Mouse (Mus musculus) heart, embryonic 14.5 days (tissue): Measurements from ENCODE around the gene Exoc4. TPM values are rescaled to one million over a fixed set of nuclear protein-coding genes. Genes with fewer than 3 reads are reported as not detected.

Source experiments
- ATAC-seq: fragments of 200-750 bp; cut with Nextera tagmentation; 2 replicates; pipeline ENCODE4 v1.8.0; 2017; ENCODE audit warnings: low read depth, moderate TSS enrichment; ENCODE audit not compliant: insufficient number of reproducible peaks, insufficient read depth, low FRiP score
- H3K27ac ChIP-seq, 2 experiments: fragments of 200-500 bp in 1 of 2; fragments of 300-500 bp in 1 of 2; sonication (generic) in 1 of 2; replicated peaks in 1 of 2; 2 replicates each; pipeline ENCODE4 v1.5.1; 2012 to 2014; ENCODE audit warnings: low read depth in 2 of 2, low read length in 2 of 2, control low read depth in 1 of 2, mild to moderate bottlenecking in 1 of 2, mixed read lengths in 1 of 2; ENCODE audit not compliant: control insufficient read depth in 1 of 2, insufficient read depth in 1 of 2
- H3K27me3 ChIP-seq: fragments of 300-500 bp; sonication (generic); 2 replicates; pipeline ENCODE4 v1.6.1; 2014; ENCODE audit warnings: mild to moderate bottlenecking, low read length, control low read depth; ENCODE audit not compliant: control insufficient read depth, insufficient read depth
- H3K36me3 ChIP-seq: fragments of 300-500 bp; sonication (generic); 2 replicates; pipeline ENCODE4 v1.6.1; 2014; ENCODE audit warnings: mild to moderate bottlenecking, control low read depth, low read length, mixed read lengths; ENCODE audit not compliant: control insufficient read depth, insufficient read depth
- H3K4me1 ChIP-seq, 2 experiments: fragments of 200-500 bp in 1 of 2; fragments of 300-500 bp in 1 of 2; sonication (generic) in 1 of 2; 2 replicates each; pipeline ENCODE4 v1.6.1; 2012 to 2014; ENCODE audit warnings: low read length in 2 of 2, control low read depth in 1 of 2, mixed read lengths in 1 of 2; ENCODE audit not compliant: control insufficient read depth in 2 of 2, insufficient read depth in 2 of 2
- H3K4me2 ChIP-seq: fragments of 300-500 bp; sonication (generic); 2 replicates; pipeline ENCODE4 v1.6.1; 2014; ENCODE audit warnings: mild to moderate bottlenecking, low read length
- H3K4me3 ChIP-seq, 2 experiments: fragments of 200-500 bp in 1 of 2; fragments of 300-500 bp in 1 of 2; sonication (generic) in 1 of 2; 2 replicates each; pipeline ENCODE4 v1.5.1; 2012 to 2014; ENCODE audit warnings: low read length in 2 of 2, mild to moderate bottlenecking in 2 of 2, control low read depth in 1 of 2, low read depth in 1 of 2, moderate library complexity in 1 of 2; ENCODE audit not compliant: control insufficient read depth in 1 of 2, insufficient read depth in 1 of 2
- H3K9ac ChIP-seq: fragments of 300-500 bp; sonication (generic); 2 replicates; pipeline ENCODE4 v1.6.1; 2014; ENCODE audit warnings: mild to moderate bottlenecking, low read length
- H3K9me3 ChIP-seq: fragments of 300-500 bp; sonication (generic); 2 replicates; pipeline ENCODE4 v1.6.1; 2016; ENCODE audit warnings: low read length, control low read depth; ENCODE audit not compliant: control insufficient read depth
- WGBS: fragments of 180-500 bp; shearing (Covaris S2); extraction: QIAGEN DNeasy Blood & Tissue Kit; methylation state at CpG from one replicate; pipeline ENCODE4 v1.1.7; 2014; 5-methylcytosine and 5-hydroxymethylcytosine counted together
- polyA plus RNA-seq: library from polyadenylated mRNA; unstranded; fragments of >200 nt; fragmentation: Nextera tagmentation; extraction: Ambion mirVana; gene quantifications from 2 replicates; pipeline ENCODE4 v1.2.1, GENCODE M21; 2014

The Exoc4 gene
- polyA plus RNA-seq, 1 experiment from 2014 or later = 26.0 TPM

DNA sequence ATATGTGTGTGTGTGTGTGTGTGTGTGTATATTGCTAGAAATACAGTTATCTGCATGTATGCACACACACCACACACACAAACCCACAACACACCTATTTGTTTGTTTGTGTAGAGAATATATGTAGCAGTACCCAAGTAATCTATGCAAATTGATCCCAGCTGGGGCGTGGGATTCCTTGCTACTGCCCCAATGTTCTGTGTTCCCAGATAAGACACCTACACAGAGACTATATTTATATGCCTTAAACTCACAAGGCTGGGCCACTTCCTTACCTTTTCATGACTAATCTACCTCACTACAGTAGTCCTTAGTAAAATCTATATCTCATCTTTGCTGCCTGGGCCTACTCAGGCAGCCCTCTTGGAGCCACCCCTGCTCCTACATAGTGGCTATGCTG lies 312.0 kb downstream of the Exoc4 start:
- Histone ChIP-seq H3K4me3 (no peak overlapping the region), H3K9ac (no peak overlapping the region), H3K9me3 (no peaks in the 10 kb centered on the region), H3K4me2 (no peak overlapping the region), H3K4me1 (no peaks in the 10 kb centered on the region), H3K27ac (no peak overlapping the region), H3K27me3 (no peaks in the 10 kb centered on the region), H3K36me3 (no peaks in the 10 kb centered on the region)
- ATAC-seq = no peak
- WGBS = 89% methylated on average over 1 of the region's 1 CpGs

DNA sequence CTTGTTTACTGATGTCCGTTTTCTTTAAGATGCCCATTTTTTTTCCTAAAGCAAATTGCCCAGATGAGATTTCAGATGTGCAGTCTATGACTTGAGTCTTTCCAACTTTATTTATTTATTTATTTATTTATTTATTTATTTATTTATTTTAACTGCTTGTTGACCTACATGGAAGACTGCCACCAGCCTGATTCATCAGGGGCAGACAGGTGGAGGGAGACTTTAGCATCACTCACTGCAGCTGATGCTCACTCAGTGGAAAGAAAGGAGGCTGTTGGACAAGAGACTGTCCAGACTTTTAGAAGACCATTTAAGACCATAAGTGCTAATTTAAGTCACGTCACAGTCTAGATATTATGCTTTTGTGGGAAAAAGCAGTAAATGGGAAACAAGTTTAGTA lies 313.0 kb downstream of the Exoc4 start:
- Histone ChIP-seq H3K27me3 (no peaks in the 10 kb centered on the region), H3K9me3 (no peaks in the 10 kb centered on the region), H3K27ac (no peak overlapping the region), H3K4me3 (no peak overlapping the region), H3K4me1 (no peaks in the 10 kb centered on the region), H3K4me2 (no peak overlapping the region), H3K36me3 (no peaks in the 10 kb centered on the region), H3K9ac (no peak overlapping the region)
- WGBS = 80% methylated on average over 2 of the region's 2 CpGs
- ATAC-seq = no peak

DNA sequence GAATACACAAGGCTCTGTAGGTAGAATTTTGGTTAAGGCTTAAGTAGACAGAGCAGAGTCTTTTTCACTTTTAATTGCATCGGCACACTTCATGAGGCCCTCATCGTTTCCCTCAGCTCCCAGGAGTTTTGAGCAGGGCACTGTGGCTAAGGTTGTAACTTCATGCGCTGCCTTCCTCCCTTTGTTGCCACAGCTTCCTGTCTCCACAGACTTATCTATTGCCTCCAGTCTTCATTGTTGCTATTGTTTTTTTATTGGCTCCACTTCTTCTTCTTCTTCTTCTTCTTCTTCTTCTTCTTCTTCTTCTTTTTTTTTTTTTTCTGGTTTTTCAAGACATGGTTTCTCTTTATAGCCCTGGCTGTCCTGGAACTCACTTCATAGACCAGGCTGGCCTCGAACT lies 327.1 kb downstream of the Exoc4 start:
- Histone ChIP-seq H3K27ac (no peak overlapping the region), H3K4me1 (no peaks in the 10 kb centered on the region), H3K4me3 (no peak overlapping the region), H3K36me3 (no peaks in the 10 kb centered on the region), H3K4me2 (no peak overlapping the region), H3K27me3 (no peaks in the 10 kb centered on the region), H3K9me3 (no peaks in the 10 kb centered on the region), H3K9ac (no peak overlapping the region)
- no peak for ATAC-seq
- WGBS = 77% methylated on average over 4 of the region's 4 CpGs

- no peaks in the 10 kb centered on the region for H3K36me3 ChIP-seq
- no peak overlapping the region for H3K9ac ChIP-seq
- no peak overlapping the region for H3K27ac ChIP-seq
- 86% methylated on average over 4 of the region's 4 CpGs for WGBS
- H3K4me1 ChIP-seq = no peaks in the 10 kb centered on the region
- H3K4me3 ChIP-seq = no peak overlapping the region
- no peaks in the 10 kb centered on the region for H3K9me3 ChIP-seq
- H3K27me3 ChIP-seq = no peaks in the 10 kb centered on the region
- H3K4me2 ChIP-seq = no peak overlapping the region
- ATAC-seq = no peak
Measured at GRCm38 (mm10) chr6:33608469-33608868, 359.6 kb downstream of the Exoc4 start.

DNA sequence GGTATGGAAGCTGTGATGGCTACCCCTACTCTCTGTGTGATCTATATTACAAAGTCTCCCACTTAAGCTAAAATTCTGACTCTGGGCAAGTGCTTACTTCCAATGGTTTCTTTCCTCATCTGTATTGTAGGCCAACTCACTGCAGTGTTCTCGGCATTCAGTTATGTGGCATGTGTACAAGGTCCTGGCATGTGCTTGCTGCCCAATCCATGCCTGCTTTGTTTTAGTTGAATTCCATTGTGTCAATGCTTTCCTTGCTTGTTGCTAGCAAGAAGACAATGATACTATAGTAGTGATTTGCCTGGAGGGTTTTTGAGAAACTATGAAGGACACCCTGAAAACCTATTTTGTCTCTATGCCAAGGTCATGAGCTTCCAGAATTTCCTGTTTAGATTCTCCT lies 365.1 kb downstream of the Exoc4 start:
- no peak overlapping the region for H3K4me2 ChIP-seq
- no peak overlapping the region for H3K27ac ChIP-seq
- H3K4me3 ChIP-seq = no peak overlapping the region
- no peak overlapping the region for H3K9ac ChIP-seq
- peaks cover 0 to 6% of the 10 kb centered on the region in 2 experiments; a peak in 1 of 4 replicates for H3K4me1 ChIP-seq
- H3K36me3 ChIP-seq = no peaks in the 10 kb centered on the region
- 60% methylated on average over 1 of the region's 1 CpGs for WGBS
- no peaks in the 10 kb centered on the region for H3K9me3 ChIP-seq
- no peak for ATAC-seq
- no peaks in the 10 kb centered on the region for H3K27me3 ChIP-seq

DNA sequence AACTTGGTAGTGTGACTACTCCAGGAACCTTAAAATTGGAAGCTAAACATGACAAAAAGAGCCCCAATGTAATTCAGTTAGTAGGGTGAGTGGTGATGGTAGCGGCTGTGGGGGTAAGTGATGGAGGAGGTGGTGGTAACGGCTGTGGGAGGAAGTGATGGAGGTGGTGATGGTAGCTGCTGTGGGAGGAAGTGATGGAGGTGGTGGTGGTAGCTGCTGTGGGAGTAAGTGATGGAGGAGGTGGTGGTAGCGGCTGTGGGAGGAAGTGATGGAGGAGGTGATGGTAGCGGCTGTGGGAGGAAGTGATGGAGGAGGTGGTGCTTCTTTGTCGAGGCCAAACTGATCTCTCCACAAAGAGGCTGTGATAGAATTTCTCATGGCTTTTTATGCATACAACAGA lies 369.7 kb downstream of the Exoc4 start:
- 74% methylated on average over 5 of the region's 5 CpGs for WGBS

DNA sequence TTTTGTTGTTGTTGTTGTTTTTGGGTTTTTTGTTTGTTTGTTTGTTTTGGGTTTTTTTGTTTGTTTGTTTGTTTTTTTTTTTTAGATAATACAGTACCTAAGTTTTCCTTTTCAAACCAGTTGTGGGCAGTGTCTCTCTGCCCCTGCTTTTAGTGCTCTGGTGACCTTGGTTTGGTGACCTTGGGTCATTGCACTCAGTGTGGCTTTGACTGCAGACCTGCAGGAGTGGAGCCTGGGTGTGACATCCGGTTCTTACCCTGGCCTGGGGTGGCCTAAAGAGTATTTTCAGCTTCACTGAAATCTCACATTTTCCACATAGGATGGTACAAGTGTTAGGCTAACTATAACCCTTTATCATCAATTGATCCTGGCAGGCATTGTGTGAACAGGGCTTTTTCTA lies 371.8 kb downstream of the Exoc4 start:
- Histone ChIP-seq H3K4me2 (no peak overlapping the region), H3K27ac (no peak overlapping the region), H3K27me3 (no peaks in the 10 kb centered on the region), H3K36me3 (no peaks in the 10 kb centered on the region), H3K9me3 (no peaks in the 10 kb centered on the region), H3K9ac (no peak overlapping the region), H3K4me3 (no peak overlapping the region), H3K4me1 (no peaks in the 10 kb centered on the region)
- 46% methylated on average over 1 of the region's 1 CpGs for WGBS
- ATAC-seq = no peak

More for the DNA sequence above, 369.7 kb downstream of the Exoc4 start:
- Histone ChIP-seq H3K4me2 (no peak overlapping the region), H3K27ac (no peak overlapping the region), H3K9me3 (no peaks in the 10 kb centered on the region), H3K4me1 (peaks cover 0 to 6% of the 10 kb centered on the region in 2 experiments; a peak in 1 of 4 replicates), H3K9ac (no peak overlapping the region), H3K4me3 (no peak overlapping the region), H3K27me3 (no peaks in the 10 kb centered on the region), H3K36me3 (no peaks in the 10 kb centered on the region)
- ATAC-seq = no peak

DNA sequence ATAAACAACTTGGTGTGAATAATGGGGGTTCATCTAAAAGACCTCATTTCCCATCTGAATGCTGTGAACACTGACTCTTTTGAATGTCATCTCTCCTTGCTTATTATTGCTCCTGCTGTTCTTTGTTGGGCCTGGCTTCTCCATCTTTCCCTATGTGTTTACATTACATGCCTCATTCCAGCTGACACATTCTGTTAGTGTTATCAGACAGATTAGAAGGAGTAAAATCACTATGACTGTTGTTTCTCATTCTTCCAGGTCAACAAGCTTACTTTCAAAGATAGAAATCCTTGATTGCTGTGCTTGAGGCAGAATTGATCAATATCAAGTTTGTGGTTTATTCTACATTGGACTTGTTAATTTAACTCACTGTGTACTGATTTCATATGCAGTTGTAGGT lies 377.0 kb downstream of the Exoc4 start:
- Histone ChIP-seq H3K9me3 (peaks cover 17% of the 10 kb centered on the region), H3K36me3 (no peaks in the 10 kb centered on the region), H3K4me1 (no peaks in the 10 kb centered on the region), H3K27ac (no peak overlapping the region), H3K27me3 (no peaks in the 10 kb centered on the region), H3K9ac (no peak overlapping the region), H3K4me3 (no peak overlapping the region), H3K4me2 (no peak overlapping the region)
- no peak for ATAC-seq
